In the genomic region with DNA sequence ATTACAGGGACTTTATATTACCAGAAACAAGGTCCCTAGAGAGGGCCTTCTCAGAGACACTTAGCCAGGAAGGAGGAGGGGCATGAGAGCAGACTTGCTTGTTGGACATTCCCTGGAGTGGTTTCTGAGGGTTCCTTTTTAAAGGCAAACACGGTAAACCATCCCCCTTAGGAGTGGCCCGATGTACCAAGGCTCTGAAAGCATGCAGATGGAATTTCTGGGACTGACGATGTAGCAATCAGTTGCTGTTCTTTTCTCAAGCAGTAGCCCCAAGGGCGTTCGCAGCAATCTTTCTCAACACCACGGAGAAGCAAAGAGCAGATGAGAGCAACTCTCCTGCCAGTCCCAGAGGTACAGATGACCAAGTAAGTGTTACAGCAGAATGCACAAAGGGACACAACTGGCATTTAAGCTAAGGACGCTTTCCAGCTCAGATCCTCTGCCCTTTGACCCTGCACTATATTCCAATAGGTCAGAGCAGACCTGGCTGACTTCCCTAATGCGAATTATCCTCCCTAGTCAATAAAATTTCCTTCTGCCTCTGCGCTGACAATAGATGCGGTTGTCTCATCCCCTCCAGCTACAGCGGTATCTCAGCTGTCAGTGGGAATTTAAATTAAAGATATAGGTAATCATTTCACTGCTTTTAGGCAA, we compare ENCODE assay signal across 8 mouse cellular contexts.
A peak's percentile ranks its signal among the peaks of the same experiment; 100 is the strongest.
DNase-seq lines count a peak whose midpoint lies in the region; ATAC-seq and TF ChIP-seq lines count a peak whose summit lies in the region.
"Had no signal": no experiment of that assay in that cellular context is flagged by ENCODE, and none has a peak within 500 bp of the region (broad histone marks: within the 10 kb centered on the region; RNA-seq: fewer than 3 reads in every experiment).

No protein-coding gene starts in this region.

- intact Hi-C loops in heart, postnatal 10 days (cut with DNase I) = loop anchor here (5.0 kb wide), 1 partner anchor 155 kb away; no protein-coding TSS in a partner anchor

- no peak for TF ChIP-seq CTCF in Patski (IDR thresholded peaks at IDR 0.05)
- no peak for TF ChIP-seq CTCF in layer of hippocampus, adult 2 months (conservative IDR thresholded peaks at IDR 0.05)

- H3K27ac ChIP-seq in layer of hippocampus, adult 2 months = no peak overlapping the region

- H3K27me3 ChIP-seq in Patski = no peaks in the 10 kb centered on the region

- ATAC-seq in Patski = peak; percentile 44

- no peak overlapping the region for H3K4me3 ChIP-seq in layer of hippocampus, adult 2 months

- CTCF ChIA-PET in Patski (lab: Charles Lee) = interaction anchor here (1.1 kb wide), 1 partner anchor 47 kb away, joined by 3 read pairs; no protein-coding TSS in a partner anchor

- POLR2A ChIA-PET in Patski (lab: Charles Lee) = no interaction called here

- peak; percentile 15 for DNase-seq in Patski (ENCODE audit: low read depth, low spot score)
- DNase-seq in adrenal gland, postnatal 14 days = peak; percentile 44
- DNase-seq in heart, postnatal 10 days = peak; percentile 13 to 20
- DNase-seq in mesoderm, embryonic 11.5 days (ENCODE audit: low read depth, low spot score) = peak; percentile 46
- DNase-seq in thymus, postnatal 25 days = no peak
- DNase-seq in layer of hippocampus, postnatal 36 days = no peak
- no peak for DNase-seq in layer of hippocampus, adult 2 months (ENCODE audit: low spot score in 2 of 2)
- DNase-seq: cerebellum, adult 9-11 months had no signal

- in situ Hi-C loops in Patski (cut with MboI; ENCODE audit: low pct_unique_long_range_greater_than_20kb) = no loop called here

Comparison
In these comparisons a context has a peak if more than half of its experiments do, and no peak if none do; other contexts are left out.
1. DNase-seq: peak in Patski (single experiment), adrenal gland, postnatal 14 days (single experiment), heart, postnatal 10 days (2 of 2) and mesoderm, embryonic 11.5 days (single experiment); none in thymus, postnatal 25 days (single experiment), layer of hippocampus, postnatal 36 days (0 of 2) and layer of hippocampus, adult 2 months (0 of 2).